ENCODE assay signal across 34 mouse cellular contexts in genomic region chr2:163412419-163412818, GRCm38 (mm10). TPM values are rescaled to one million over a fixed set of nuclear protein-coding genes. Genes with fewer than 3 reads are reported as not detected.
DNase-seq lines count a peak whose midpoint lies in the region; ATAC-seq and TF ChIP-seq lines count a peak whose summit lies in the region.
"Had no signal": no experiment of that assay in that cellular context is flagged by ENCODE, and none has a peak within 500 bp of the region (broad histone marks: within the 10 kb centered on the region; RNA-seq: fewer than 3 reads in every experiment).

No protein-coding gene starts in this region.

- intact Hi-C loops in heart, adult 2 months (cut with DNase I), result loop anchor here (10.0 kb wide), 2 partner anchors 208 to 478 kb away; partner anchors contain the start of genes Srsf6 and Tox2

- no peak for TF ChIP-seq EP300 in heart, adult 2 months (IDR thresholded peaks at IDR 0.05; ENCODE audit: insufficient read depth, low read depth, low read length)
- TF ChIP-seq EP300 in liver, postnatal 0 days (IDR thresholded peaks at IDR 0.05; ENCODE audit: low read depth), result no peak

- no peak for TF ChIP-seq CTCF in heart, adult 2 months (IDR thresholded peaks at IDR 0.05)
- TF ChIP-seq CTCF in liver, postnatal 0 days (IDR thresholded peaks at IDR 0.05; ENCODE audit: low read depth), result no peak

- H3K4me1 ChIP-seq in heart, embryonic 10.5 days, result peaks cover 5% of the 10 kb centered on the region; the same call in 1 of the 2 replicates
- no peaks in the 10 kb centered on the region; the same call in 1 of the 2 replicates for H3K4me1 ChIP-seq in heart, adult 2 months (ENCODE audit: control insufficient read depth, insufficient read depth, low read length)
- peaks cover 14% of the 10 kb centered on the region for H3K4me1 ChIP-seq in liver, postnatal 0 days (ENCODE audit: insufficient read depth)
- H3K4me1 ChIP-seq in liver, embryonic 11.5 days (replicated peaks; ENCODE audit: control insufficient read depth, insufficient read depth, low read length), result peaks cover 4% of the 10 kb centered on the region

- H3K9me3 ChIP-seq in heart, embryonic 10.5 days, result no peaks in the 10 kb centered on the region
- no peaks in the 10 kb centered on the region for H3K9me3 ChIP-seq in liver, postnatal 0 days (ENCODE audit: low read length)
- no peaks in the 10 kb centered on the region for H3K9me3 ChIP-seq in liver, embryonic 11.5 days (ENCODE audit: control insufficient read depth, low read length)
- H3K9me3 ChIP-seq: heart, embryonic 13.5 days; liver, embryonic 15.5 days; lung, embryonic 15.5 days had no signal

- no peak for TF ChIP-seq POLR2A in heart, adult 2 months (IDR thresholded peaks at IDR 0.05; ENCODE audit: insufficient read depth, low read depth, low read length)

- peaks cover 5% of the 10 kb centered on the region; the same call in 1 of the 2 replicates for H3K79me2 ChIP-seq in heart, adult 2 months (replicated peaks; ENCODE audit: control insufficient read depth, insufficient read depth, low read length)

- H3K4me3 ChIP-seq in heart, embryonic 10.5 days, result no peak overlapping the region
- no peak overlapping the region for H3K4me3 ChIP-seq in heart, adult 2 months
- no peak overlapping the region for H3K4me3 ChIP-seq in liver, postnatal 0 days (ENCODE audit: low read depth, low read length)
- no peak overlapping the region for H3K4me3 ChIP-seq in liver, embryonic 11.5 days (ENCODE audit: low read depth, low read length)
- H3K4me3 ChIP-seq: erythroblast, embryonic 14.5 days; heart, embryonic 13.5 days; liver, embryonic 15.5 days; lung, embryonic 15.5 days had no signal

- no peak overlapping the region for H3K4me2 ChIP-seq in liver, postnatal 0 days (ENCODE audit: low read depth, low read length)
- no peak overlapping the region for H3K4me2 ChIP-seq in liver, embryonic 11.5 days
- H3K4me2 ChIP-seq: heart, embryonic 13.5 days; hindbrain, embryonic 14.5 days; liver, embryonic 15.5 days; lung, embryonic 15.5 days; midbrain, embryonic 11.5 days had no signal

- H3K9ac ChIP-seq in heart, adult 2 months (ENCODE audit: low read depth, low read length), result no peak overlapping the region
- no peak overlapping the region for H3K9ac ChIP-seq in liver, postnatal 0 days (replicated peaks)
- no peak overlapping the region for H3K9ac ChIP-seq in liver, embryonic 11.5 days (ENCODE audit: low read depth, low read length)
- H3K9ac ChIP-seq: heart, embryonic 13.5 days; hindbrain, embryonic 14.5 days; liver, embryonic 15.5 days; lung, embryonic 15.5 days had no signal

- peak; percentile 53 for DNase-seq in heart, embryonic 10.5 days (ENCODE audit: low spot score)
- no peak for DNase-seq in heart, adult 2 months
- DNase-seq in liver, postnatal 0 days, result no peak
- DNase-seq in liver, embryonic 11.5 days (ENCODE audit: low spot score), result no peak
- peak; percentile 35 to 38 for DNase-seq in layer of hippocampus, adult 8-10 months (ENCODE audit: low spot score in 2 of 2)
- DNase-seq in right cerebral cortex, postnatal 36 days (ENCODE audit: low spot score in 2 of 2), result no peak
- DNase-seq: adrenal gland, adult 2 months; adrenal gland, postnatal 36 days; B cell, adult 2 months; cerebellum, adult 11 months; cerebellum, adult 9-10 months; cerebellum, postnatal 36 days; gastrocnemius, postnatal 14 days; heart, postnatal 10 days; kidney, adult 9 months; kidney, postnatal 10 days; left cerebral cortex, postnatal 4 days; right cerebral cortex, postnatal 25 days; spleen, adult 18-20 months; thymus, postnatal 14 days had no signal

- H3K27me3 ChIP-seq in heart, embryonic 10.5 days (ENCODE audit: insufficient read depth, poor library complexity, severe bottlenecking), result no peaks in the 10 kb centered on the region
- H3K27me3 ChIP-seq in heart, adult 2 months (ENCODE audit: control insufficient read depth, insufficient read depth, low read length), result no peaks in the 10 kb centered on the region
- no peaks in the 10 kb centered on the region for H3K27me3 ChIP-seq in liver, postnatal 0 days (ENCODE audit: insufficient read depth, low read length)
- no peaks in the 10 kb centered on the region for H3K27me3 ChIP-seq in liver, embryonic 11.5 days (replicated peaks; ENCODE audit: control insufficient read depth, insufficient read depth, low read length)
- H3K27me3 ChIP-seq: heart, embryonic 13.5 days; liver, embryonic 15.5 days; lung, embryonic 15.5 days had no signal

- ATAC-seq in liver, postnatal 0 days, result peak; percentile 58
- no peak for ATAC-seq in liver, embryonic 11.5 days (replicated peaks; ENCODE audit: low FRiP score)
- no peak for ATAC-seq in erythroid progenitor cell, adult 5-6 weeks (replicated peaks; ENCODE audit: low FRiP score, poor library complexity, severe bottlenecking)
- ATAC-seq: forebrain, embryonic 14.5 days; intestine, postnatal 0 days; midbrain, embryonic 16.5 days had no signal

- H3K27ac ChIP-seq in heart, embryonic 10.5 days, result no peak overlapping the region
- no peak overlapping the region for H3K27ac ChIP-seq in heart, adult 2 months
- peak overlapping the region; percentile 66; the same call in 1 of the 2 replicates for H3K27ac ChIP-seq in liver, postnatal 0 days (ENCODE audit: low read depth)
- no peak overlapping the region for H3K27ac ChIP-seq in liver, embryonic 11.5 days (ENCODE audit: low read depth, low read length)
- H3K27ac ChIP-seq: heart, embryonic 13.5 days; hindbrain, embryonic 14.5 days; liver, embryonic 15.5 days; lung, embryonic 15.5 days had no signal

- 95% methylated on average over 4 of the region's 4 CpGs for WGBS in heart, embryonic 10.5 days
- 90% methylated on average over 4 of the region's 4 CpGs for WGBS in heart, adult 2 months
- WGBS in liver, postnatal 0 days (ENCODE audit: insufficient replicate concordance), result 87% methylated on average over 4 of the region's 4 CpGs
- WGBS in liver, embryonic 11.5 days, result 97% methylated on average over 4 of the region's 4 CpGs

- H3K36me3 ChIP-seq in heart, embryonic 10.5 days, result peaks cover 67% of the 10 kb centered on the region
- H3K36me3 ChIP-seq in heart, adult 2 months (ENCODE audit: control insufficient read depth, insufficient read depth, low read length), result peaks cover 31% of the 10 kb centered on the region
- H3K36me3 ChIP-seq in liver, postnatal 0 days (replicated peaks; ENCODE audit: insufficient read depth, low read length), result peaks cover 58% of the 10 kb centered on the region
- H3K36me3 ChIP-seq in liver, embryonic 11.5 days (ENCODE audit: control insufficient read depth, insufficient read depth, low read length), result peaks cover 16% of the 10 kb centered on the region; the same call in 1 of the 2 replicates

RNA-seq across cellular contexts. Expression of gene Oser1, which starts 12.1 kb away (rescaled TPM):
- polyA plus RNA-seq in heart, embryonic 10.5 days (2016; fragmentation: Nextera tagmentation; extraction: Ambion mirVana), result 65.0 and 74.3 TPM in 2 replicates
- 10 to 100 TPM; 19.6 to 21.2 TPM for total RNA-seq in heart, adult 2 months (2021)
- polyA plus RNA-seq in heart, adult 2 months (2012; rRNA removed), result 9.7 and 16.4 TPM in 2 replicates
- polyA plus RNA-seq in liver, postnatal 0 days (2015; fragmentation: Nextera tagmentation; extraction: Ambion mirVana), result 42.6 and 50.4 TPM in 2 replicates
- polyA plus RNA-seq in liver, embryonic 11.5 days (2014; fragmentation: Nextera tagmentation; extraction: Ambion mirVana), result 61.0 and 67.8 TPM in 2 replicates
- 10 to 100 TPM; 20.1 to 22.9 (median 22.6) TPM for total RNA-seq in layer of hippocampus, adult 8-10 months (2022)
- 46.1 and 53.7 TPM in 2 replicates for total RNA-seq in erythroid progenitor cell, adult 5-6 weeks (2015; ENCODE audit: low replicate concordance)
- 18.8 and 32.0 TPM in 2 replicates for total RNA-seq in erythroid progenitor cell, adult 5-6 weeks (2017; ENCODE audit: low replicate concordance)

RNA-seq across cellular contexts. Expression of gene Jph2, which starts 14.6 kb away (rescaled TPM):
- 32.5 and 43.7 TPM in 2 replicates for polyA plus RNA-seq in heart, embryonic 10.5 days (2016; fragmentation: Nextera tagmentation; extraction: Ambion mirVana)
- 100 to 1,000 TPM; 389 to 391 TPM for total RNA-seq in heart, adult 2 months (2021)
- 193 and 253 TPM in 2 replicates for polyA plus RNA-seq in heart, adult 2 months (2012; rRNA removed)
- 0.11 and 0.19 TPM in 2 replicates for polyA plus RNA-seq in liver, postnatal 0 days (2015; fragmentation: Nextera tagmentation; extraction: Ambion mirVana)
- polyA plus RNA-seq in liver, embryonic 11.5 days (2014; fragmentation: Nextera tagmentation; extraction: Ambion mirVana), result 0.19 and 0.26 TPM in 2 replicates
- under 1 TPM; 0.27 to 0.48 (median 0.42) TPM for total RNA-seq in layer of hippocampus, adult 8-10 months (2022)
- total RNA-seq in erythroid progenitor cell, adult 5-6 weeks (2015; ENCODE audit: low replicate concordance), result not detected in 2 replicates
- not detected in 2 replicates for total RNA-seq in erythroid progenitor cell, adult 5-6 weeks (2017; ENCODE audit: low replicate concordance)
- total RNA-seq: granulocyte monocyte progenitor cell, adult 5-6 weeks; hematopoietic stem cell, adult 5-6 weeks; megakaryocyte progenitor cell, adult 5-6 weeks; neutrophil, adult 5-6 weeks had no signal
- polyA plus RNA-seq: erythroblast, embryonic 14.5 days had no signal

RNA-seq across cellular contexts. Expression of gene Gdap1l1, which starts 25.9 kb away (rescaled TPM):
- polyA plus RNA-seq in heart, embryonic 10.5 days (2016; fragmentation: Nextera tagmentation; extraction: Ambion mirVana), result 0.21 and 1.1 TPM in 2 replicates
- not detected for total RNA-seq in heart, adult 2 months (2021)
- polyA plus RNA-seq in heart, adult 2 months (2012; rRNA removed), result 0.23 and 0.25 TPM in 2 replicates
- not detected in 2 replicates for polyA plus RNA-seq in liver, postnatal 0 days (2015; fragmentation: Nextera tagmentation; extraction: Ambion mirVana)
- polyA plus RNA-seq in liver, embryonic 11.5 days (2014; fragmentation: Nextera tagmentation; extraction: Ambion mirVana), result 1.4 and 1.7 TPM in 2 replicates
- 10 to 100 TPM; 65.7 to 69.2 (median 68.0) TPM for total RNA-seq in layer of hippocampus, adult 8-10 months (2022)
- not detected in 2 replicates for total RNA-seq in erythroid progenitor cell, adult 5-6 weeks (2015; ENCODE audit: low replicate concordance)
- total RNA-seq in erythroid progenitor cell, adult 5-6 weeks (2017; ENCODE audit: low replicate concordance), result not detected in 2 replicates
- total RNA-seq: granulocyte monocyte progenitor cell, adult 5-6 weeks; heart, postnatal 10 days; megakaryocyte progenitor cell, adult 5-6 weeks; neutrophil, adult 5-6 weeks had no signal
- polyA plus RNA-seq: erythroblast, embryonic 14.5 days had no signal

Comparison
In these comparisons a context has a peak if more than half of its experiments do, and no peak if none do; other contexts are left out.
1. DNase-seq: peak in heart, embryonic 10.5 days (single experiment) and layer of hippocampus, adult 8-10 months (2 of 2); none in heart, adult 2 months (0 of 2), liver, postnatal 0 days (single experiment), liver, embryonic 11.5 days (single experiment) and right cerebral cortex, postnatal 36 days (0 of 2).
2. RNA of gene Jph2, which starts 14.6 kb away (polyA plus RNA-seq): 193 to 253 TPM in heart, adult 2 months and 32.5 to 43.7 TPM in heart, embryonic 10.5 days; 0.19 to 0.26 TPM in liver, embryonic 11.5 days and 0.11 to 0.19 TPM in liver, postnatal 0 days; every median in the first group is over 10 times any median in the second.